Mouse (Mus musculus) fibroblast of lung, adult 2 months (primary cell): ENCODE data around the gene Il17rc.

Source experiments
- DNase-seq: peaks from one replicate; pipeline ENCODE4 v3.0.0-alpha.2; 2011; ENCODE audit warnings: low read depth

Il17rc gene

GRCm38 (mm10) chr6:113471297-113471936 is at the start of gene Il17rc:
TSS of gene Il17rc (plus strand) at chr6:113471427.
- DNase-seq: peak; percentile 70

GRCm38 (mm10) chr6:113423000-113423399 is 48.2 kb upstream of the Il17rc start:
- no peak for DNase-seq

DNA sequence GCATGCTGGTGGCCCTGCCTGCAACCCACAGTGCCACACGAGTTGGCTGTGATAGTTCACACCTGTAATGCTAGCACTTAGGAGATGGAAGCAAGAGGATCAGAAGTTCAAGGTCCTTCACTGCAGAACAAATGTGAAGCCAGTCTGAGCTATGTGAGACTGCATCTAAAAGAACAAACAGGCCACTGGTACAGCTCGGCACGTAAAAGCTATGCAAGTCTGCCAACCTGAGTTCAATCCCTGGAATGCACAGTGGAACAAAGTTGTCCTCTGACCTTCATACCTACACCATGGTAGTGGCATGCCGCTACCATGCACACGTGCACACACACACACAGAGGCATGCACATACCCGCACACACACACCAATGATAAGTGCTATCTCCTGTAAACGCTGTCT is 47.0 kb upstream of the Il17rc start:
- no peak for DNase-seq

- no peak for DNase-seq
Measured at GRCm38 (mm10) chr6:113426696-113427095, 44.5 kb upstream of the Il17rc start.

- no peak for DNase-seq
Measured at GRCm38 (mm10) chr6:113427397-113427796, 43.8 kb upstream of the Il17rc start.

DNA sequence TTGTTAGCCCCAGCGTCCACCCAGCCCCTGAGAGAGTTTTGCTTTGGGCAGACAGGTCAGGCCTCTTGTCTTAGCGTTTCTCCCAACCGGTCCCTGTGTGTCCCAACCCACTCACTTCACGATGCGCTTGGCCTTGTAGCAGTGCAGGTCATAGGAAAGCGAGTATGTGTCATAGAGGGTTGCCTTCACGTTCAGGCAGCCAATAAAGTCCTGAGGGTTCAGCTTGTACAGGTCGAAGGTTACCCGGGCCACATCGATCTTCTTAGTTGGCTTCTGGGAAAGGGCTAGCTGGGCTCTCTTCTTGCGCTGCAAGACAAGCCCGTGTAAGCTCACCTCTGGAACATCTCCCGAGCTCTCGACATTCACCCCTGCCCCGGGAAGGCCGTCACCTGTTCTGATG is 43.2 kb upstream of the Il17rc start:
- DNase-seq: no peak

DNA sequence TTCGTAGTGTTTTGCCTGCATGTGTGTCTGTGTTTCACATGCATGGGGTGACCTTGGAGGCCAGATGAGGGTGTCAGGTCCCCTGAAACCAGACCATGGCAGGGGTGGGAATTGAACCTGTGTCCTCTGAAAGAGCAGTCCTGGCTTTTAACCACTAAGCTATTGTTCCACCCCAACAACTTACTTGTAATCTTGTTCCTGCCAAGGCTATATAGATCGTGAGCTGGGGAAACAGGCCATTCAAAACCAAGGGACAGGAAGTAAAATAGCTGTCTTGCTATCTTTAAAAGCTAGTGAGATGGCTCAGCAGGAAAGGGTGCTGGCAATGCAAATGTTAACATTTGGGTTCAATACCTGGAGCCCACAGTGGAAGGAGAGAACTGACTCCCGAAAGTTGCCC is 41.3 kb upstream of the Il17rc start:
- DNase-seq: no peak

DNA sequence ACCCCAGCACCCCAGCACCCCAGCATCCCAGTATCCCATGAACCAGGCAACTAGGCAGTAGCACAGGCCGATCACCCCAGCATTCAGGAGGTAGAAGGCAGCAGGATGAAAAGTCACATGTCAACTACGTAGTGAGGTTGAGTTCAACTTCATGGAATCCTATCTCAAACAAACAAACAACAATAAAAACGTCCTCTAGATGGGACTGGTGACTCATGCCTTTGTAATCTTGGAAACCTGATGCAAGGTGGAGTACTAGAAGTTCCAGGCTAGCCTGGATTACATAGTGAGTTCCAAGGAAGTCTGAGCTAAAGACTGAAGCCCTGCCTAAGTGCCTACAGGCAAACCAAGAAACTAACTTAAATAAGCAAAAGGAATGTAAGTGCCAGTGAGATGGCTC is 40.4 kb upstream of the Il17rc start:
- no peak for DNase-seq

DNA sequence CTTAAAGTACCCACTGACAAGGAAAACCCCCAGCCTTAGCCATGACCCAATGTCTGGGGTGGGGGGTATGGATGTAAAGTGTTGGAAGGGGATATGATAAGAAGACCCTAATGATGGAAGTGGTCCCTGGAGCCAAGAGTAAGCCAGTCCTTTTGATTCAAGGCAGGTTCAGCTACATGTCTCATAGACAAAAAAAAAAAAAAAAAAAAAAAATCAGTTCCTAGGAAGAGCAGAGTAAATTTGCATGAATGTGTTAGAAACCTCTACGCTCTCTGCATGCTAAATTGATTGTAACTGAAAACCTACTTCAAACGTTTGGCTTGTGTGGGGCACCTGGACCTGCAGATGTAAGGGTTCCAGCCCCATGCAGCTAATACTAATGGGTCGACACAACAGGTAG is 39.4 kb upstream of the Il17rc start:
- no peak for DNase-seq

DNA sequence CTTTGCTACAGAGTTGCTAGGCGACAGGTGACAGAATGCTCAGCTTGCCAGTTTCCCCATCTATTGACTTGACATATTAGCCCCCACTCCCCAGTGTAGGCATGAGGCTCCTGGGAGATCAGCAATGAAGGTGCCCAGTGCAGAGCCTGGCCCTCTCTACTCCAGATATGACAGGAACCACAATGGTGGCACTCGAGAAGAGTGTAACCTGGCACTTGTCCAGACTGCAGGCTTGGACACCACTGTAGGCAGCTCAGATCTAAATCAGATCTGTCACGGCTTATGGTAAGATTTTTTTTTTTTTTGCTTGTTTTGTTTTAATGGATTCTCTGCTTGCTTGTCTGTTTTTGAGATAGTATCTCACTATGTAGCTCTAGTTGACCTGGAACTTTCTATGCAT is 37.6 kb upstream of the Il17rc start:
- DNase-seq: no peak

- no peak for DNase-seq
Measured at GRCm38 (mm10) chr6:113434691-113435090, 36.5 kb upstream of the Il17rc start.

DNA sequence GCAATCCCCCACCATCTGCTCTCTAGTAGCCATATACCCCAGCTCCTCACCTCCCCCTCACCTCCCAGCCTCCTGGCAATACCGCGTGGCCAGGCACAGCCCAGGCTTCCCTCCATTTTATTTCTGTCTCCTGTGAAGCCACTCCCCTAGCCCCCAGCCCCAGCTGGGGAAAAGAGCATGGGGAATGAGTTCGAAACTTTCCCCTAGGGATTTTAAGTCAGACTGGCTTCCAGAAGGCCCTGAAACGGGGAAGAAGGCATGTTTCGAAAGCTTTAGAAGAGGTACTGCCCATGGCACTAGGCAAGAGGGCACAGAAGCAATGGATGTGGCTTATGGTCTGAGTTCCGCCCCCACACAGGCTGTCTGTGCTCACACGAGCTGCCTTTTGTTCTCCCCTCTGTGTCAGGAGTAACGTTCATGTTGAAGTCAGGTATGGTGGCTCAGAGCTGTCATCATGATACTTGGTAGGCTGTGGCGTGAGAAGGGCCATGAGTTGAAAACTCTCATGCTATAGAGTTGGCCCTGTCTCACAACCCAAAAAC is 35.5 kb upstream of the Il17rc start, which contains the start of gene Cidec:
TSS of gene Cidec (minus strand) at position 97 of the 542 bp plus-strand sequence.
- no peak for DNase-seq

- DNase-seq: no peak
Measured at GRCm38 (mm10) chr6:113437135-113437534, 34.1 kb upstream of the Il17rc start.

GRCm38 (mm10) chr6:113438721-113439430 is 32.4 kb upstream of the Il17rc start:
- no peak for DNase-seq

- no peak for DNase-seq
Measured at GRCm38 (mm10) chr6:113440686-113441085, 30.5 kb upstream of the Il17rc start.

DNA sequence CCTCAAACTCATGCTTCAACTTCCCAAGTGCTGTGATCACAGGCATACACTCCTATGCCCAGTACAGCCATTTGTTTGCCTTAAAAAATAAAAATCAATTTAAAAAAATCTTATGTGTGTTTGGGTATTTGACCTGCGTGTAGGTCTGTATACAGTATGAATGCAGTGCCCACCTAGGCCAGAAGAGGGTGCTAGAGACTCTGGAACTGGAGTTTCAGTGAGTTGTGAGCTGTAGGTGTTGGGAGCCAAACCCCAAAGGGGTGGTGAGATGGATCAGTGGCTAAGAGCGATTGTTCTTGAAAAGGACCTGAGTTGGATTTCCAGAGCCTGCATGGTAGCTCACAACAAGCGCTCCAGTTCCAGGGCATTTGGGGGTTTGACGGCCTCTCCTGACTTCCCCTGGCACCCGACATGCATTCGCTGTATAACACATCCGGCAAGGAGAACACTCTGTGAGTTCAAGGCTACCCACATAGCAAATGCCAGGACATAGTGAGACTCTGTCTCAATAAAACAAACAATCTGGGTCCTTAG is 30.0 kb upstream of the Il17rc start:
- DNase-seq: peak; percentile 78

DNA sequence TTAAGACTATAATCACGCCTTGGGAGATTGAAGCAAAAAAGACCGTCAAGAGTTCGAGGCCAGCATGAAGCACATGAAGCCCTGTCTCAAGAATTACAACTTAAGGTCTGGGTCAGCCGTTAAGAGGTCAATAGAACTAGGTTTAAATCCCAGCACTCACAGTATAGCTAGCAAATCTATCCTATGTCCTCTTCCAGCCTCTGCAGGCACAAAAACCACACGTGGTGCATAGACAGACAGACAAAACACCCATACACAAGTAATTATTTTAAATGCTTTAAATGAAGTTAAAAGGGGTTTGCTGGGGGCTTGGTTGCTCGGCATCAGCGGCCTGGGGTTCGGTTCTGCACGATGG is 29.2 kb upstream of the Il17rc start:
- no peak for DNase-seq

DNA sequence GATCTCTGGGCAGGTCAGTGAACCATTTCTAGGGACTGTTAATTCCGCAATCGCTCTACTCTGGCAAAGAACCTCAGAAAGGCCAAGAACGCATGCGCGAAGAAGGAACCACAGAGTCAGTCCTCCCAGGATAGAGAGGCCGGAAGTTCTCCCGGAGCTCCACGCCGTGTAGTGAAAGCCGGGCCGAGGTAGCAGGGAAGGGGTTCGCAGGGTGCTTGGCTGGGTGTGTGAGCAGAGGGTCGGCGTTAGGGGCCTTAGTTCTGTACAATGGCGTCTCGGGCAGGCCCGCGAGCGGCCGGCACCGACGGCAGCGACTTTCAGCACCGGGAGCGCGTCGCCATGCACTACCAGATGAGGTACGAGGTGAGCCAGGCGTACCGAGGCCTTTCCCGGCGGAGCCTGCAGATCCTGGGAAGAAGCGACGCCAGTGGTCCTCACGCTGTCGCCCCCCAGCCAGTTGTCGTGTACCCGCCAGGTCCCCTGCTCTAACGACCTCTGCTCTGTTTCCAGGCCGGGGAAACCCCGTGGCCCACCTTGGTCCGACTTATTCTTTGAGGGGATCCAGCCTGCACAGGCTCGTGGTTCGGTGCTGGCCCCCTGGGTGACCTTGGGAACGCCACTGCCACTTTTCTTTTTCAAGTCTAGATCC is 28.7 kb upstream of the Il17rc start, which contains the start of gene Jagn1:
TSS of gene Jagn1 (plus strand) at position 128 of the 649 bp plus-strand sequence.
- peak; percentile 82 for DNase-seq

- DNase-seq: no peak
Measured at GRCm38 (mm10) chr6:113443091-113443490, 28.1 kb upstream of the Il17rc start.

- no peak for DNase-seq
Measured at GRCm38 (mm10) chr6:113444207-113444965, 26.8 kb upstream of the Il17rc start.

- no peak for DNase-seq
Measured at GRCm38 (mm10) chr6:113447639-113448038, 23.6 kb upstream of the Il17rc start.

DNA sequence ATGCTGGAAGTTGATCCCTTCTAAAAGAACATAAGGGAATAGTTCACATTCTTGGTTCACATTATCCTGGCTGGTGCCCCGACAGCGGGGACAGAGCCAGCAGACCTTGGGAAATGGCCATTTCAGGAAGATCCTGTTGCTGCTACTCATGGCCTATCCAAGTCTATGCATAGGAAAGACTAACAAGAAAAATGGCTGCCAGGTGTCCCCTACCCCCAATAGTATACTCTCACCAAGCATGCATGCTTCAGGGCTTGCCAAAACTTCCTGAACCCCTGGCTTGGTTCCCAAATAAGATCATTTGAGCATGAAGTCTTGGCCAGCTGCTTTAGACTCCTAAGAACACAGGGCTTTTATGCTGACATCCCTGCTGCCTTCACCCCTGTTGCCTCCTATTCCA is 19.4 kb upstream of the Il17rc start:
- DNase-seq: no peak
